Mouse (Mus musculus) olfactory bulb, adult 2 months (tissue): ENCODE results near the gene Vmn1r65.
"Not testable (repeated sequence)": the region's sequence is repeated elsewhere in the genome, so short reads cannot be mapped to it uniquely, and the experiment has no call there.

ENCODE experiments used
- CTCF ChIP-seq: fragments of 200-500 bp; IDR thresholded peaks from 2 replicates; pipeline ENCODE4 v1.5.1; 2012; ENCODE audit warnings: low read depth, mild to moderate bottlenecking, low read length, moderate library complexity; ENCODE audit not compliant: insufficient read depth
- POLR2A ChIP-seq: fragments of 200-500 bp; IDR thresholded peaks from 2 replicates; pipeline ENCODE4 v1.6.1; 2012; ENCODE audit warnings: mild to moderate bottlenecking, low read depth, low read length, moderate library complexity; ENCODE audit not compliant: insufficient read depth

DNA sequence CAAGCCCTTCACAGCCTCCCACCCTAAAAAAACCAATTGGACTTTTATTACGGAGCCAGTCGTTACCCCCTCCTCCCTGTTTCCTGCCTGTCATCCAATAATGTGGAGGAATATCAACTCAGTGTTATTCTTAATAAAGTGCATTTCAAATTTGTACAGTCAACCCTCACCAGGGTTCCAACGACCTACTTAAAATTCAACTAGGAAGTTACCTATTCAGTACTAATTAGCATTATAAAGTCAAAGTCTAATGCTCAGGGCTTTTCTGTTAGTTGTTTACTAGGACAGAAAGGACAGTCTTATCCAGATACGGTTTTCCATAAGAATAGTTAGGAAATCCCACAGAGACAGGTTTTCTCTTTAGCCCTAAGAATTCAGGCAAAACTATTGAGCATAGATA lies 28.4 kb downstream of the Vmn1r65 start:
- not testable (repeated sequence) for TF ChIP-seq POLR2A, CTCF
